Mouse (Mus musculus) layer of hippocampus, adult 8-10 months (tissue): ENCODE measurements around the gene Mcub. TPM values are rescaled to one million over a fixed set of nuclear protein-coding genes. Genes with fewer than 3 reads are reported as not detected.

ENCODE experiments used
- DNase-seq, 2 experiments: peaks; one replicate each; pipeline ENCODE4 v3.0.0; 2022; ENCODE audit warnings: low spot score in 2 of 2
- total RNA-seq, 4 experiments: library from RNA; stranded (reverse); gene quantifications; 2 replicates each; pipeline ENCODE4 v1.2.4; 2022

Gene Mcub
- total RNA-seq, 4 experiments from 2014 or later: 1.8 to 5.1 (median 2.6) TPM

DNA sequence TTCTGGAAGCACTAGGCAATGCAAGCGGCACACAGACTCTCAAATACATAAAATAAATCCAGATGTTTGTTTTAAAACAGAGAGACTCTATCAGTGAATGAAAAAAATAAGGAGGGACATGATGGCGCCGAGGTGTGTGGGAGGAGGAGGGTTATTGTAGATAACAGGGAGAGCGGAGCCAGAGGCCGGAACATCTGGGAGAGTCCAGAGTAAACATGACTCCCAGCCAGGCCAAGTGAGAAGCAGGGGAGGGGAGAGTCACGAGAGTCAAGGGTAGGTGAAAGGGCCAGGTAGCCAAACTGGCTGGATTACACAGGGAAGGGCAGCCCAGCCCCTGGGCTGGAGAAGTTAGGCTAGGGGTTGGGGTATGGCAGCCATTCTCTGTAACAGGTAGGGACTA, 73.4 kb downstream of the Mcub start:
- DNase-seq: no peak

GRCm38 (mm10) chr3:129893143-129893542, 76.9 kb downstream of the Mcub start:
- DNase-seq: no peak

GRCm38 (mm10) chr3:129892003-129892402, 78.0 kb downstream of the Mcub start:
- no peak for DNase-seq

DNA sequence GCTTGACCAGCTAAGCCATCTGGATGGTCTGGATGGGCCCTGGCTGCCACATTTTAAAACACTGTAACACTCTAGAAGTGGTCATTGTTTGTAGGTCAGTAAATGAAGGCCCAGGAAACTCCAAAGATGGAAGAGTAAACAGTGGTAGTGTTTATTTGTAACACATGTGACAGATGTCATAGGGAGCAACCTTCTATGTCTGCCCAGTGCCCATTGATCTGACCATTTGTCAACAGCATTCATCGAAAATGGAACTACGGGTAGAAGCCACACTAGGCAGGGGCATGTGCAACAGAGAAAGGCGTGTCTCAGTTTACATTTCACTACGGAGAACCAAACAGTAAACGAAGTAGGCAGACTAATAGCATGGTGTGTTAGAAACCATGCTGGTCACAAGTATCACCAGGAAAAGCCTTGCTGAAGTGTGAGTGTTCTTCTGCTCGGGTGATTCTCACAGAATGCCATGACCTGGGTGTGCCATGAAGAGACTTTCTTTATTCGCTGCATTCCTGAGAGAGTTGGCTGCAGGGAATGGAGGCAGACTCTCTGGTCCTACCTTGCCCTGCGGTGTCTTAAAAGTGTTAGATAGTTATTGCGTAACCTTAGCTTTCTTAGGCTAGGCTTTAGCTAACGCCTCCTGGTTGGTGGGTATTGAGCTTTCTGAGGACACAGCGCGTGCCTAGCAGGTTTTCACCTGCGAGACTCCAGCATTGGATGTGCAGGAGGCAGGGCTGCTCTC, 82.1 kb downstream of the Mcub start:
- DNase-seq: no peak

DNA sequence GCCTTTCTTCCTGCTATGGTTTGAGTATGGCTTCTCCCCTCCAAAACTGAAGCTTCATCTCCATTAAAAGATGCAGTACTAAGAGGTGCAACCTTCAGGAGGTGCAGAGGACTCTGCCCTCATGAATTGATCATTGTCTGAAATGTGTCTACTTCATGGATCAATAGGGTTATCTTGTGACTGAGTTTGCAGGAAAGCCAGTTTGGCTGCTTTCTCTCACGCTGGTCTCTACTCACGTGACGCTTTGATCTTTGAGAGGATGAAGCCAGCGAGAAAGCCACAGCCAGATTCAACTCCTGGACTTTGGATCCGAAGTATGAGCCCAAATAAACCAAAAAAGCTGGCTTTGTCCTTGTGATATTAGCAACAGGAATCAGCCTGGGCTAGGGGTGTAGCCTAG, 83.6 kb downstream of the Mcub start:
- no peak for DNase-seq

DNA sequence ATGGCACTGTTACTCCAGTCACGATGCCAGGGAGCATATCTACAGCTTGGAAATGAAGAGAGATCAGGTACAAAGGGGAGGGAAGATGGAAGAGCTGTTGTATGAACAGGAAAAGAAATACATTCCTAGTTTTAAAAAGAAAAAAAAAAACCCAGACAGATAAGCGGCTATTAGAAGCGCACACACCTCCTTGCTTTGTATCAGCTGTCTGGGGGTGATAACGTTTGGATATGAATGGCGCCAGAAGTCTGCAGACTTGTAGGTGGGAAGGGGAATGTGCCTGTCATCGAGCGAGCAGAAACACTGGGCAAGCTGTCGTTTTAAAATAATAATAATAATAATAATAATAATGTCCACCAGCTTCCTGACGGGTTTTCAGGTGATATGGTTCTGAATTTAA, 84.4 kb downstream of the Mcub start:
- DNase-seq: no peak

- no peak for DNase-seq
These were observed 88.9 kb downstream of the Mcub start for GRCm38 (mm10) chr3:129880925-129881593.

GRCm38 (mm10) chr3:129879913-129880312, 90.1 kb downstream of the Mcub start:
- DNase-seq: no peak

DNA sequence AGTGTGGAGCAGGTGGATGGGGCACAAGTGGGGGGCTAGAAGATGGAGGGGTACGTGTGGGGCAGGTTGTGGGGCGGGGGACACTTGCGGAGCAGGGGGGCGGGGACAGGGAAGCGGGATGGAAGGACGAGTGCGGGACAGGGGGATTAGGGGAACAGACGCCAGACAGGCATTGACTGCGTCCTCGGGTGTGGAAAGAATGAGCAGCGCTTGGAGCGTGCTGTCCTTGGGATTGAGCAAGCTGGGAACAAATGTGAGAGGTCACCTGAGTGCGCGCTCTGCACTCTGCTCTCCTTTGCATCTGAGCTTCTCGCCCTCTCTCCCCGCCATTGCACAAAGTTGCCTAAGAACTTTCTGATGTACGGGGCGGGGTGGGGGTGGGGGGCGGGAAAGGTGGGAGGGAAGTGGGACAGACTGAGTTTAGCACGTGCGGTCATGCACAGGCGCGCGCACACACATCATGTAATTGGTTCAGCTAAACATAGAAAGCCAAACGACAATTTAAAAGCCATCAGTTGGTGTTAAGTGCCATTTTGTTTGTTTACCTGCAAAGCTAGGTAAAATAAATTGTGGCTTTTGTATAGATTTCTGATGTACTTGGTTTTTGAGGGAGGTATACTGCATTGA, 90.8 kb downstream of the Mcub start:
- DNase-seq: no peak

- peak; percentile 80 to 92 for DNase-seq
These were observed 91.5 kb downstream of the Mcub start, which contains the start of gene Pla2g12a for GRCm38 (mm10) chr3:129878405-129879021. Pla2g12a (plus strand) TSS chr3:129878606.

DNA sequence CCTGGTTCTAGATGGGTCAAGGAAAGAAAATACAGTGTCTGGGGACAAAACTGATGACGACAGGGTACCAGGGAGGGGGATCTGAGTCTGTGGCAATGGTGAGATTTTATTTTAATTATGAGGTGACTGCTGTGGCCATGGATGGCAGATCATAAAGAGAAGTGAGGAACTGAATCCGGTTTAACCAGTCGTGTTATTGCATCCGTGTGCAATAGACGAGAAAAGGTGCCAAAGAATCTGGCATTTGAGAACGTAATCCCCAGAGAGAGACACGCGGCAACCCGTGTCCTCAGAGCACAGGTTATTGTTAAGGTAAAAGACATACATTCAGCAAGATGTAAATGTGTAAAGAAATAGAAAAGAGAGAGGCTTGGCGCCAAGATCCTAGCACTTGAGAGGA, 92.7 kb downstream of the Mcub start:
- DNase-seq: no peak

Other genes with a start within 250 kb of the Mcub start
- gene Egf, start 214.9 kb downstream of the Mcub start, total RNA-seq: 1 to 10 TPM; 1.2 to 4.9 (median 1.6) TPM
- gene Lrit3, start 166.2 kb downstream of the Mcub start, total RNA-seq: under 1 TPM in 1 of 4 experiments, not detected in 3; 0.18 TPM
- gene Rrh, start 147.6 kb downstream of the Mcub start, total RNA-seq: 1 to 10 TPM in 1 of 4 experiments, under 1 TPM in 3; 0.82 to 1.4 (median 0.98) TPM
- gene Gar1, start 138.8 kb downstream of the Mcub start, total RNA-seq: 10 to 100 TPM; 41.6 to 52.6 (median 46.3) TPM
- gene Cfi, start 134.3 kb downstream of the Mcub start, total RNA-seq: under 1 TPM in 2 of 4 experiments, not detected in 2; 0.20 to 0.43 TPM
- 10 to 100 TPM; 19.3 to 23.8 (median 21.5) TPM for gene Pla2g12a, start 91.6 kb downstream of the Mcub start, total RNA-seq
- 10 to 100 TPM in 1 of 4 experiments, 1 to 10 TPM in 3; 5.5 to 10.3 (median 7.5) TPM for gene Casp6, start 68.8 kb downstream of the Mcub start, total RNA-seq
- gene Sec24b, start 91.3 kb upstream of the Mcub start, total RNA-seq: 10 to 100 TPM; 51.2 to 84.4 (median 72.7) TPM
- 10 to 100 TPM; 56.3 to 71.8 (median 65.0) TPM for gene Col25a1, start 161.3 kb upstream of the Mcub start, total RNA-seq